Mouse (Mus musculus): ENCODE measurements around the gene Asah2. TPM values are rescaled to one million over a fixed set of nuclear protein-coding genes. Genes with fewer than 3 reads are reported as not detected.
A peak's percentile ranks its signal among the peaks of the same experiment; 100 is the strongest.
"Not testable (repeated sequence)": the region's sequence is repeated elsewhere in the genome, so short reads cannot be mapped to it uniquely, and the experiment has no call there.

Gene Asah2
- polyA plus RNA-seq, 1 experiment from 2014 or later, result 1.3 TPM

DNA sequence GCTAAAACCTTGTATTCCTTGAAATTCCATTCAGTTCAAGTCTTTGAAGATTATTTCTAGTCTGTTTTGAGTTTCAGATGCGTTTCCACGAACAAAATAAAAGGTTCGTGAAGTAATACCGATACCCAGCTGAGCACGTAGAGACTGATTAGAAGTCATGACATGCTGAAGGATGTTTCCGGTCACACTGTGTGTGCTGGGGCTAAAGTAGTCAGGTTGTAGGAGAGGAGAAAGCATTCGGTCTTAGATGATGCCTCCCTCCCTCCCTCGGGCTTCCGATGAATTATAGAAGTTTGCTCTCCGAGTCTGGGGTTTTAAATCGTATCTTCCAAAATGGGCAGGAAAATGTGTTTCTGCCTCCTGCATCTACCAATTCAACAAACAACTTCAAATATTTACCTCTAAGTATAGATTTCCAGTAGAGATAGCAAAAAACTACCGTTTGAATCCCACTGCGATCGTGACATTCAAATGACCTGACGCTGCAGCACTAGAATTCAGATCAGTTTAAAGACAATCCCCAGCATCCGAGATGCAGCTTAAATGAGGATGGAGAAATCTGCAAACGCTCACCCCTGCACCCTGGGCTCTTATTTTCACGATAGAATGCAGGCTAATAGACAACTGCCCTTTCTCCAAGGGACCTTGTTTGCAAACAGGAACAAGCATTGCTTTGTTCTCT lies 5.6 kb downstream of the Asah2 start:
- H3K4me3 ChIP-seq (replicated peaks), result no peak overlapping the region
- peaks cover 9% of the 10 kb centered on the region for H3K4me1 ChIP-seq (replicated peaks)
- H3K36me3 ChIP-seq, result no peaks in the 10 kb centered on the region
- 31% methylated on average over 18 of the region's 18 CpGs for WGBS
- H3K27me3 ChIP-seq, result peaks cover 8% of the 10 kb centered on the region; the same call in 1 of the 2 replicates
- H3K4me2 ChIP-seq, result peak overlapping the region; percentile 44
- H3K9ac ChIP-seq (replicated peaks), result no peak overlapping the region
- no peak overlapping the region for H3K27ac ChIP-seq
- no peak for ATAC-seq (ENCODE audit: insufficient number of reproducible peaks, insufficient read depth, low FRiP score, low TSS enrichment, low read depth)
- H3K9me3 ChIP-seq, result no peaks in the 10 kb centered on the region

DNA sequence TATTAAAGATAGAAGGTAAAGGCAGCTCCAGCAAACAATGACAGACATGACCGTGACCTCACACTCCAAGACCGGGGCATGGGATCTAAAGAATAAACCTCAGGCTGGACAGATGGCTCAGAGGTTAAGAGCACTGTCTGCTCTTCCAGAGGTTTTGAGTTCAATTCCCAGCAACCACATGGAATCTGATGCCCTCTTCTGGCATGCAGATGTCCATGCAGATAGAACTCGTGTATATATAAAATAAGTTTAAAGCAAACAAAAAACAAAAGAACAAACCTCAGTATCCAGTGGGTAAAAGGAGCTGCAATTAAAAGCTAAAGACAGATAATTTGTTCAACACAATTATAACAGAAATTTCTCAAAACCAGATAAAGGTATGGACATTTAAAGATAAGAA lies 9.4 kb downstream of the Asah2 start:
- ATAC-seq (ENCODE audit: insufficient number of reproducible peaks, insufficient read depth, low FRiP score, low TSS enrichment, low read depth), result no peak
- Histone ChIP-seq H3K9me3 (no peaks in the 10 kb centered on the region), H3K4me2 (no peak overlapping the region), H3K4me3 (replicated peaks) (no peak overlapping the region), H3K4me1 (replicated peaks) (peaks cover 7% of the 10 kb centered on the region; the same call in 1 of the 2 replicates), H3K27ac (no peak overlapping the region), H3K27me3 (peaks cover 8% of the 10 kb centered on the region; the same call in 1 of the 2 replicates), H3K36me3 (no peaks in the 10 kb centered on the region), H3K9ac (replicated peaks) (no peak overlapping the region)
- 79% methylated on average over 3 of the region's 3 CpGs for WGBS

DNA sequence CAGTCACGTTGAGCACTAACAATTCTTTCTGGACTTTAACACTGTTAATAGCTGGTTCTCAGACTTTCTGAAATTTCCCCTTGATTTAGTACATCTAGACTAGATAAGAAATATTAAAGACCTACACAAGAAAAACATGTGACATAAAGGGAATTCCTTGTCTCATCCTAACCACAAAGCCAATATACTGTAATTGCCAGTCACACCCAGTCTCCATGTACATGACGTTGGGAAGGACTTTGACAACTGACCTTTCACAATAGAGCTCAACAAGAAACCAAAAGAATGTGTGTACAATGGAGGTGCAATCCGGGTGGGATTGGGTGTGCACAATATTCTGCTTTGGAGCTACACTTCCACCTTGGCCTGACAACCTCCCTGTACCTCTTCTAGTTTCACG lies 15.7 kb downstream of the Asah2 start:
- Histone ChIP-seq H3K9ac (replicated peaks) (no peak overlapping the region), H3K27me3 (no peaks in the 10 kb centered on the region), H3K36me3 (no peaks in the 10 kb centered on the region), H3K9me3 (no peaks in the 10 kb centered on the region), H3K4me3 (replicated peaks) (no peak overlapping the region), H3K4me1 (replicated peaks) (no peaks in the 10 kb centered on the region), H3K4me2 (no peak overlapping the region), H3K27ac (no peak overlapping the region)
- ATAC-seq (ENCODE audit: insufficient number of reproducible peaks, insufficient read depth, low FRiP score, low TSS enrichment, low read depth), result no peak
- 84% methylated on average over 4 of the region's 4 CpGs for WGBS

DNA sequence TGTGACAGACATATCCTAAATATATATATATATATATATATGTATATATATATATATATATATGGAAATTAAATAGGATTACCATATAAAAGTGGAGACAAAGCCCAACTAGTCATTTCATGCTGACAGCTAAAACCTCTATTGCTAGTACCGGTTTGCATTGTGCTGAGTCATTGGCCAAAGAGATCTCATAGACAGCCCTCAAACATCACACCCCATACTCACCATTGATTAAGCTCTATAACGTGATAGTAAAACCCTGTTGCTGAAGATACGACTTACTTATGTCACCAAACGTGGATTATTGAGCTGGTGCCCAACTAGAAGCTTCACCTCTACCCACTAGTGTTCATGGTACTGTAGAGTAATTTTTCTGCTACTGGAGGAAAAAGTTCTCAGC lies 17.2 kb downstream of the Asah2 start:
- ATAC-seq (ENCODE audit: insufficient number of reproducible peaks, insufficient read depth, low FRiP score, low TSS enrichment, low read depth), result no peak
- H3K9ac ChIP-seq (replicated peaks), result no peak overlapping the region
- 90% methylated on average over 4 of the region's 4 CpGs for WGBS
- no peak overlapping the region for H3K27ac ChIP-seq
- no peaks in the 10 kb centered on the region for H3K27me3 ChIP-seq
- H3K4me3 ChIP-seq (replicated peaks), result no peak overlapping the region
- no peaks in the 10 kb centered on the region for H3K36me3 ChIP-seq
- no peaks in the 10 kb centered on the region for H3K4me1 ChIP-seq (replicated peaks)
- no peak overlapping the region for H3K4me2 ChIP-seq
- H3K9me3 ChIP-seq, result no peaks in the 10 kb centered on the region

DNA sequence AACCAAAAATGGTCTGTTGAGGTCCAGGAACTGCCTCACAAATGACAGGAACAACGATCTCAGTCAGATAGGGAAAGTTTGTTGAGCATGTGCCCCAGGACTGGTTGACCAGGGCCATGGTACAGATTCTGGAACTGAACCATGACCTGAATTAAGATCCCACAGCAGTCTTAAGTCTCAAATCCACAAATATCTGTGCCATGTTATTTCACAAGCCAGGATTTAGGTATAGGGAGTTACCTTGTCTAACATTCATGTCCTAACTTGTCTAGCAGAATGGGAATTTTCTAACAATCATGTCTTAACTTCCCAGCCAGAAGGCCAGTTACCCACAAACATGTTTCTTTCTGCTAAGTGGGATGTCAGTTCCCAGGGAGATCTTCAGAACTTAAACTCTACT lies 19.4 kb downstream of the Asah2 start:
- 78% methylated on average over 1 of the region's 1 CpGs for WGBS
- Histone ChIP-seq H3K4me3 (replicated peaks) (no peak overlapping the region), H3K4me1 (replicated peaks) (no peaks in the 10 kb centered on the region), H3K4me2 (no peak overlapping the region), H3K36me3 (no peaks in the 10 kb centered on the region), H3K27ac (no peak overlapping the region), H3K9me3 (no peaks in the 10 kb centered on the region), H3K27me3 (no peaks in the 10 kb centered on the region), H3K9ac (replicated peaks) (no peak overlapping the region)
- ATAC-seq (ENCODE audit: insufficient number of reproducible peaks, insufficient read depth, low FRiP score, low TSS enrichment, low read depth), result no peak

DNA sequence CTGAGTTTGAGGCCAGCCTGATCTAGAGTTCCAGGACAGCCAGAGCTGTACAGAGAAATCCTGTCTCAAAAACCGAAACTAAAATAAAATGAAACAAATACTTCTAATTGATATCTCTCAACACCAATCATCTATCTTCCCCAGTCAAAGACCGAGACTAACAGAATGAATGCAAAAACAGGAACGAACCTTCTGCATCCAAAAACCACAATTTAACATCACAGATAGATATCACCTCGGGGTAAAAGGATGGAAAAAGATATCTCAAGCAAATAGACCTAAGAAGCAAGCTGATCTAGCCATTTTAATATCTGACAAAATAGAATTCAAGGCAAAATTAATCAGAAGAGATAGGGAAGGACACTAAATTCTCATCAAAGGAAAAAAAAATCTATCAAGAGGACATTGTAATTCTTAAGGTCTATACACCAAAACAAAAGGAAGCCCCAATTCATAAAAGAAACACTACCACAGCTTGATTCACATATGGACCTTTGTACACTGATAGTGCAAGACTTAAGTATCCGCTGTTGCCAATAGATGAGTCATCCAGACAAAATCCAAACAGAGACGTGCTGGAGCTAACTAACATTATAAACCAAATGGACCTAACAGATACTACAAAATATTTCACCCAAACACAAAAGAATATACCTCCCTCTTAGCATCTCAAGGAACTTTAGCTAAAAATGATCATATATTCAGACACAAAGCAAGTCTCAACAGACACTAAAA lies 20.1 kb downstream of the Asah2 start:
- 85% methylated on average over 6 of the region's 6 CpGs for WGBS
- no peak overlapping the region for H3K9ac ChIP-seq (replicated peaks)

DNA sequence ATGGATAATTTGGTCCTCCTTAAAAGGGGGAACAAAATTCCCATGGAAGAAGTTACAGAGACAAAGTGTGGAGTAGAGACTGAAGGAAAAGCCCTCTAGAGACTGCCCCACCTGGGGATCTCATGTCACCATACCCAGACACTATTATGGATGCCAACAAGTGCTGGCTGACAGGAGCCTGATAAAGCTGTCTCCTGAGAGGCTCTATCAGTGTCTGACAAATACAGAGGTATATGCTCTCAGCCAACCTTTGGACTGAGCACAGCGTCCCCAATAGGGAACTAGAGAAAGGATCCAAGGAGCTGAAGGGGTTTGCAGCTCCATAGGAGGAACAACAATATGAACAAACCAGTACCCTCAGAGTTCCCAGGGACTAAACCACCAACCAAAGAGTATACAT lies 23.2 kb downstream of the Asah2 start:
- not testable (repeated sequence) for H3K9ac ChIP-seq (replicated peaks); H3K4me1 ChIP-seq (replicated peaks); ATAC-seq (ENCODE audit: insufficient number of reproducible peaks, insufficient read depth, low FRiP score, low TSS enrichment, low read depth); H3K27me3 ChIP-seq; H3K9me3 ChIP-seq; H3K4me2 ChIP-seq; H3K4me3 ChIP-seq (replicated peaks); H3K36me3 ChIP-seq; H3K27ac ChIP-seq
- 93% methylated on average over 1 of the region's 1 CpGs for WGBS

More for the DNA sequence above, 20.1 kb downstream of the Asah2 start:
- no peak overlapping the region for H3K27ac ChIP-seq
- no peak overlapping the region for H3K4me2 ChIP-seq
- H3K4me3 ChIP-seq (replicated peaks), result no peak overlapping the region
- H3K36me3 ChIP-seq, result no peaks in the 10 kb centered on the region
- H3K9me3 ChIP-seq, result no peaks in the 10 kb centered on the region
- ATAC-seq (ENCODE audit: insufficient number of reproducible peaks, insufficient read depth, low FRiP score, low TSS enrichment, low read depth), result no peak
- H3K4me1 ChIP-seq (replicated peaks), result no peaks in the 10 kb centered on the region
- H3K27me3 ChIP-seq, result no peaks in the 10 kb centered on the region

DNA sequence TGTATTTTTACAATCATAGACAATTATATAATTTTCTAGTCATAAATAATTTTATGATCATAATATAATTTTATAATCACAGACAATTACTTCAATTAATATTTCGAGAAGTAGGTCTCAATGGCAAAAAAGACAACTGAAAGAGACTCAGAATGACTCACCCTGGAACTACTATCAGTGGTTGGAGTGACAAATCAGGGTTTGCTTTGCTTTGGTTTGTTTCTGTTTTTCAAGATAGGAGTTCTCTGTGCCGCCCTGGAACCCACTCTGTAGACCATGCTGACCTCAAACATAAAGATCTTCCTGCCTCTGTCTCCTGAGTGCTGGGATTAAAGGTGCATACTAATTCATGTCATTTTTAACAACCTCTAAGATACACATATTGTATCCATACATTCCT lies 37.7 kb downstream of the Asah2 start:
- ATAC-seq (ENCODE audit: insufficient number of reproducible peaks, insufficient read depth, low FRiP score, low TSS enrichment, low read depth), result no peak
- no peak overlapping the region for H3K4me2 ChIP-seq

DNA sequence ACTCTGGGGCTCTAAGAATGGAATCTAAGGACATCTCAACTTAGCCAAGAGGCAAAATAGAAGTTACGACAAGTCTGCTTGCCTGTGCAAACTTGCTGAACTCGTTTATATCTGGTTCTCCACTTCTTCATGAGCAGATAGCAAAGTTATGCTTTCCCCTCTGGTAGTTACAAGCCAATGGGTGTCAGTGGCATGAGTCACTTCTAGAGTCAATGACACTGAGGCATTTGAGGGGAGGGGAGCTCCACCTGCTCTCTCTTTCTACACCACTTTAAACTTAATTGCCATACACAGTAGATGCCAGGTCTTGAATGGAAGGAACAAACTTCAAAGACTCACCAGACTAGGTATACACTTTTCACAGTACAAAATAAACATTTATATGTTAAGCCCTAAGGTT lies 38.4 kb downstream of the Asah2 start:
- no peak overlapping the region for H3K9ac ChIP-seq (replicated peaks)
- H3K4me3 ChIP-seq (replicated peaks), result no peak overlapping the region
- ATAC-seq (ENCODE audit: insufficient number of reproducible peaks, insufficient read depth, low FRiP score, low TSS enrichment, low read depth), result no peak
- WGBS, result 88% methylated on average over 2 of the region's 2 CpGs
- H3K36me3 ChIP-seq, result no peaks in the 10 kb centered on the region
- no peak overlapping the region for H3K27ac ChIP-seq
- H3K9me3 ChIP-seq, result no peaks in the 10 kb centered on the region
- no peaks in the 10 kb centered on the region for H3K27me3 ChIP-seq
- no peak overlapping the region for H3K4me2 ChIP-seq
- peaks cover 6% of the 10 kb centered on the region for H3K4me1 ChIP-seq (replicated peaks)

More for the DNA sequence above, 37.7 kb downstream of the Asah2 start:
- no peaks in the 10 kb centered on the region for H3K36me3 ChIP-seq
- peaks cover 4% of the 10 kb centered on the region; the same call in 1 of the 2 replicates for H3K4me1 ChIP-seq (replicated peaks)
- no peak overlapping the region for H3K27ac ChIP-seq
- WGBS, result 77% methylated on average over 2 of the region's 2 CpGs
- no peaks in the 10 kb centered on the region for H3K27me3 ChIP-seq
- H3K9me3 ChIP-seq, result no peaks in the 10 kb centered on the region
- no peak overlapping the region for H3K9ac ChIP-seq (replicated peaks)
- no peak overlapping the region for H3K4me3 ChIP-seq (replicated peaks)

DNA sequence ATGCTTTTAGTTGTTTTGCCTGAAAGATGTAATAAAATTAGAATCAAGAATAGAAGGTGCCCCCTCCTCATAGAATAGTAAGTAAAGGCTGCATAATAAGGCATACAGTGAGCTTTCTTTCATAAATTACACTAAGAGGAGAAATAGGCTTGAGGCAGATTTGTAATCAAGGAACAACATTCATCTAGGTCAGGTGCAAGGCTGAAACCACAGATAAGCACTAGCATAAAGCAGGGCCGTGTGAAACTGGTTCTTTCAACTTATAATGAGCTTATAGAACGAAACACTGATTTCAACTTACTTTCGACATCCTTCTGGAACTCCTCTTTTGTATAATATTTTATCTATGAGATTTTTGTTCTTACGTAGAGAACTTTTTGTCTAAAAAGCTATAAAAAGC lies 40.3 kb downstream of the Asah2 start:
- no peak for ATAC-seq (ENCODE audit: insufficient number of reproducible peaks, insufficient read depth, low FRiP score, low TSS enrichment, low read depth)
- H3K36me3 ChIP-seq, result no peaks in the 10 kb centered on the region
- H3K4me3 ChIP-seq (replicated peaks), result no peak overlapping the region
- 82% methylated on average over 4 of the region's 4 CpGs for WGBS
- H3K27me3 ChIP-seq, result no peaks in the 10 kb centered on the region
- peaks cover 7% of the 10 kb centered on the region for H3K4me1 ChIP-seq (replicated peaks)
- H3K9me3 ChIP-seq, result no peaks in the 10 kb centered on the region
- no peak overlapping the region for H3K27ac ChIP-seq
- H3K9ac ChIP-seq (replicated peaks), result no peak overlapping the region
- H3K4me2 ChIP-seq, result no peak overlapping the region

DNA sequence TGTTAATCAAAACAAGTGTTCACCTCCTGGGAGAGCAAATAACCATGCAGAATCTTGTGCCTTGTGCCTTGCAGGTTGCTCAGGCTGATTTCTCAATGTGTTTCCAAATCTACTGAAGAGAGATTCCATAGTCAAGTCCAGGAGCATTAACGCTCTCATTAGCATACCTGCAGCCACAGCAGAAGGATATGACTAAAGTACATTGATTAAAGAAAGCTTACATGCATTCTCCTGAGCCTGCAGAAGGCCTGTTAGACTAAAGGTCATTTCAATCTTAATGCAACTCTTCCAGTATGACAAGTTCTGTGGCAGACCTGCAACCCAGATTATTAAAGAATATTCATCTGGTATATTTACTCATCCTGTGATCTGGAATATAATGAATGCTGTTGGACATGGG lies 46.7 kb downstream of the Asah2 start:
- H3K27me3 ChIP-seq, result no peaks in the 10 kb centered on the region
- no peak overlapping the region for H3K4me2 ChIP-seq
- H3K4me1 ChIP-seq (replicated peaks), result peaks cover 3% of the 10 kb centered on the region; the same call in 1 of the 2 replicates
- no peak overlapping the region for H3K4me3 ChIP-seq (replicated peaks)
- no peaks in the 10 kb centered on the region for H3K9me3 ChIP-seq
- WGBS, result 92% methylated on average over 1 of the region's 1 CpGs
- H3K9ac ChIP-seq (replicated peaks), result no peak overlapping the region
- no peaks in the 10 kb centered on the region for H3K36me3 ChIP-seq
- ATAC-seq (ENCODE audit: insufficient number of reproducible peaks, insufficient read depth, low FRiP score, low TSS enrichment, low read depth), result no peak
- no peak overlapping the region for H3K27ac ChIP-seq
